Mouse (Mus musculus) hindbrain, embryonic 12.5 days (tissue): ENCODE data around the gene Ppp1r9b. TPM values are rescaled to one million over a fixed set of nuclear protein-coding genes. Genes with fewer than 3 reads are reported as not detected.

Source experiments
- ATAC-seq: fragments of 200-750 bp; cut with Nextera tagmentation; 2 replicates; pipeline ENCODE4 v1.8.0; 2017; ENCODE audit warnings: moderate TSS enrichment; ENCODE audit not compliant: low FRiP score
- H3K27ac ChIP-seq: fragments of 300-500 bp; sonication (generic); 2 replicates; pipeline ENCODE4 v1.5.1; 2016; ENCODE audit warnings: mild to moderate bottlenecking
- H3K27me3 ChIP-seq: fragments of 300-500 bp; sonication (generic); 2 replicates; pipeline ENCODE4 v1.6.1; 2016; ENCODE audit warnings: mild to moderate bottlenecking
- H3K36me3 ChIP-seq: fragments of 300-500 bp; sonication (generic); 2 replicates; pipeline ENCODE4 v1.6.1; 2016; ENCODE audit warnings: mild to moderate bottlenecking
- H3K4me1 ChIP-seq: fragments of 300-500 bp; sonication (generic); 2 replicates; pipeline ENCODE4 v1.6.1; 2016
- H3K4me2 ChIP-seq: fragments of 300-500 bp; sonication (generic); replicated peaks from 2 replicates; pipeline ENCODE4 v1.6.1; 2016; ENCODE audit warnings: mild to moderate bottlenecking
- H3K4me3 ChIP-seq: fragments of 300-500 bp; sonication (generic); 2 replicates; pipeline ENCODE4 v1.5.1; 2016; ENCODE audit warnings: mild to moderate bottlenecking
- H3K9ac ChIP-seq: fragments of 300-500 bp; sonication (generic); 2 replicates; pipeline ENCODE4 v1.6.1; 2016; ENCODE audit warnings: mild to moderate bottlenecking, moderate library complexity
- H3K9me3 ChIP-seq: fragments of 300-500 bp; sonication (generic); replicated peaks from 2 replicates; pipeline ENCODE4 v1.6.1; 2016; ENCODE audit warnings: mild to moderate bottlenecking
- WGBS: fragments of 180-500 bp; shearing (Covaris S2); methylation state at CpG from one replicate; pipeline ENCODE4 v1.1.7; 2016; 5-methylcytosine and 5-hydroxymethylcytosine counted together
- polyA plus RNA-seq: library from polyadenylated mRNA; unstranded; fragments of >200 nt; fragmentation: Nextera tagmentation; extraction: Ambion mirVana; gene quantifications from 2 replicates; pipeline ENCODE4 v1.2.1, GENCODE M21; 2016

Gene Ppp1r9b
- polyA plus RNA-seq, 1 experiment from 2014 or later: 16.8 TPM

DNA sequence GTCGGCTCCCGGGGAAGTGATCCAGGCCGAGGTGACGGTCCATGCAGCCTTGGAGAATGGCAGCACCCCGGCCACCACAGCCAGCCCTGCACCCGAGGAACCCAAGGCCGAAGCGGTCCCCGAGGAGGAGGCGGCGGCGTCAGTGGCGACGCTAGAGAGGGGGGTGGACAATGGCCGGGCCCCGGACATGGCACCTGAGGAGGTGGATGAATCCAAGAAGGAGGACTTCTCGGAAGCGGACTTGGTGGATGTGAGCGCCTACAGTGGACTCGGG is 1.6 kb downstream of the Ppp1r9b start:
- 0% methylated on average over 20 of the region's 20 CpGs for WGBS
- Histone ChIP-seq H3K9me3 (no peaks in the 10 kb centered on the region), H3K4me2 (peak overlapping the region; percentile 93), H3K27ac (0 out of 2 replicates have a peak overlapping the region, but pooled peaks have one; percentile 44), H3K36me3 (peaks cover 15% of the 10 kb centered on the region), H3K4me1 (peaks cover 69% of the 10 kb centered on the region), H3K9ac (peak overlapping the region; percentile 97), H3K4me3 (peak overlapping the region; percentile 93), H3K27me3 (no peaks in the 10 kb centered on the region)
- no peak for ATAC-seq

DNA sequence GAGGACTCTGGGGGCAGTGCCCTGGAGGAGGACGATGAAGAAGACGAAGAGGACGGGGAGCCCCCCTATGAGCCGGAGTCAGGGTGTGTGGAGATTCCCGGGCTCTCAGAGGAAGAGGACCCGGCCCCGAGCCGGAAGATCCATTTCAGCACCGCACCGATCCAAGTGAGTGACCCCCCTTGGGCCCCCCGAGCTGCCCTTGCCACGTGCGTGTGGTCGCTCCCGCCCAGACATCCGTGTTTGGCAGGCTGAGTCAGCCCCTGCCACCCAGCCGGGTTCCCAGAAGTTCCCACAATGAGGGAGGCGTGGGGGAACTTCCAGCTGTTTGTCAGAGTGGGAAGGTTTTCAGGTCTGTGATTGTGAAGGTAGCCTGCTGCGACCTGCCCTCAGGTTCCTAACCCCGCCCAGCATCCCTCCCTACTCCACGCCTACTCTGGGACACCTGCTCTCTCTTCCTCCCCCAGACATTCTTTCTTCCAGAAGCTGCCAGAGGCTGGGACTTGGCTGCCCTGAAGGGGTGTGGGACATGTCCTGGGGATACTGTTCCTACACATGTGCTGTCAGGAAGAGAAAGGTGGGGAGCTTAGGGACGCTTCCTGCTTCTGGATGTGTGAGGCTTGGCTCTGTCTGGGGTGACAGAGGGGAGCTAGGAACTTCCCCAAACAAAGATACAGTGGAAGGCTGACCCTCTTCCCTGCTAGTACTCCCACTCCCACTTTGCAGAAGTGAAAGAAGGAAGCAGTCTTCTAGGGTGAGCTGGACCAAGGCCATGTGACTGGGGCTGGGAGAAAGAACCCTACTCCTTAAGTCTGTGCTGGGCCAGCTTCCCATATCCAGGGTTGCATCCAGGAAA is 2.1 kb downstream of the Ppp1r9b start:
- peak overlapping the region; percentile 97 for H3K9ac ChIP-seq
- H3K4me3 ChIP-seq: peak overlapping the region; percentile 93
- peaks cover 72% of the 10 kb centered on the region for H3K4me1 ChIP-seq
- peak overlapping the region; percentile 93 for H3K4me2 ChIP-seq
- peak overlapping the region; percentile 44; the same call in 1 of the 2 replicates for H3K27ac ChIP-seq
- H3K36me3 ChIP-seq: peaks cover 20% of the 10 kb centered on the region
- no peaks in the 10 kb centered on the region for H3K27me3 ChIP-seq
- 2% methylated on average over 22 of the region's 22 CpGs for WGBS
- H3K9me3 ChIP-seq: no peaks in the 10 kb centered on the region
- no peak for ATAC-seq

DNA sequence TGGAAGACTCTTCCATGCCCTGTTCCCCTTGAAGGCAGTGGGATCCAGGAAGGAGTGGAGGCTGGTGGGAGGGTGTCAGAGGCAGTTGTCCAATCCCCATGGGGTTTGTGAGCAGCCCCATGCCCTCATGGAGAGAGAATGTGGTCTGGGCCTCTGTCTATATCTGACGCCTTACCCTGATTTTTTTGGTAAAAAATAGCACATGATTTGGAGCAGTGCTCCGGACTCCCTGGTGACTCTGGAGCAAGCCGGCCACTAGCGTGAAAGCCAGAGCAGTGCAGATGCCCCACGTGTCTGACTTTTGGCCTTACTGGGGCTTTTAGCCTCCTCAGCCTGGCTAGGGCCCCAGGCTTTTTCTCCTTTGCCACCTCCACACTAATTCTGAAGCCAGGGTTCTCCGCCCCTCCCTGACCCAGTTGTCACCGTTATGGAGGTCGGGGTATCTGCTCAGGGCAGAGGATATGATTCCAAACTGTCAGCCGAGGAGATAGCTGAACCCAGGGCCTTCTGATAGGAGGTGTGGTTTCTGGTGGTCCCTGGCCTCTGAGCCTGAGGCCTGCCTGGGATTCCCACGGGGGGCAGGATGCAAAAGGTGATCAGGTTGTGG is 3.5 kb downstream of the Ppp1r9b start:
- peaks cover 69% of the 10 kb centered on the region for H3K4me1 ChIP-seq
- peak overlapping the region; percentile 93 for H3K4me2 ChIP-seq
- H3K4me3 ChIP-seq: peak overlapping the region; percentile 93
- H3K27me3 ChIP-seq: no peaks in the 10 kb centered on the region
- H3K9ac ChIP-seq: peak overlapping the region; percentile 97
- no peaks in the 10 kb centered on the region for H3K9me3 ChIP-seq
- no peak for ATAC-seq
- H3K27ac ChIP-seq: no peak overlapping the region
- peaks cover 32% of the 10 kb centered on the region for H3K36me3 ChIP-seq
- 51% methylated on average over 10 of the region's 10 CpGs for WGBS

DNA sequence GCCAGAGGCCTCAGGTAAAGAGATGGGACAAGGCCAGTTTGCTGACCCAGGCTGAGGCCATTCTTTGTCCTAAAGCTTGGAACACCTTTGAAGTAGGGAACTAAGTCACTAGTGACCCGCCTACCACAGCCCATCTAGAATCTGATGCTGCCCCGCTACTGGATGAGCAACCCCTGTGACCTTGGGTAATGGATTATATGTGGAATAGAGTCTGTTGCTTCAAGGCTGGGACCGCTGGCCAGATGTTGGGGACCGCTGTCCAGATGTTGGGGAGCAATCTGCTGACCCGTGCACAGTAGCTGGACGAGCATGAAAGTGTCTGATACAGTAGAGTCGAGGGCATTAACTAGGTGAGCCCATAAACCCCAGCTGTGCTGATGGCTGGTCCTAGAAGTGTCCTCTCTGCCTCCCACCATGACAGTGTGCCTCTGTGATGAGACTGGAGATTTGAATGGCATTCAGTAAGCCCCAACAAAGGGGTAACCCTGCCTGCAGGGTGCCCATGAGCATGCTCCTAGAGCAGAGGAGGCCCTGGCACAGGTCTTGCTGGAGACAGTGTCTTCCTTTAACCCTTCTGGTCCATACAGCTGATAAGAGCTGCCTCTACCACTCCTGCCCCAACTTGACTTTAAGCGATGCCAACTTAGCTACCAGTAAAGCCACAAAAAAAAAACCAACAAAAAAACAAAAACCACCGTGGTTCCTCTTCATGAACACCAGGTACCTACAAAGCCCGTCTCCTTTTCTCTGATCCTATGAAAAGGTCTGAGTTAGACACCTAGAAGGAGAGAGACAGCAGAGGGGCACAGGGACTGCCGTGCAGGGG is 4.3 kb downstream of the Ppp1r9b start:
- Histone ChIP-seq H3K27me3 (no peaks in the 10 kb centered on the region), H3K9ac (peak overlapping the region; percentile 97), H3K36me3 (peaks cover 39% of the 10 kb centered on the region), H3K9me3 (no peaks in the 10 kb centered on the region), H3K4me2 (peak overlapping the region; percentile 93), H3K4me1 (peaks cover 66% of the 10 kb centered on the region), H3K4me3 (peak overlapping the region; percentile 93), H3K27ac (no peak overlapping the region)
- 87% methylated on average over 11 of the region's 11 CpGs for WGBS
- no peak for ATAC-seq

DNA sequence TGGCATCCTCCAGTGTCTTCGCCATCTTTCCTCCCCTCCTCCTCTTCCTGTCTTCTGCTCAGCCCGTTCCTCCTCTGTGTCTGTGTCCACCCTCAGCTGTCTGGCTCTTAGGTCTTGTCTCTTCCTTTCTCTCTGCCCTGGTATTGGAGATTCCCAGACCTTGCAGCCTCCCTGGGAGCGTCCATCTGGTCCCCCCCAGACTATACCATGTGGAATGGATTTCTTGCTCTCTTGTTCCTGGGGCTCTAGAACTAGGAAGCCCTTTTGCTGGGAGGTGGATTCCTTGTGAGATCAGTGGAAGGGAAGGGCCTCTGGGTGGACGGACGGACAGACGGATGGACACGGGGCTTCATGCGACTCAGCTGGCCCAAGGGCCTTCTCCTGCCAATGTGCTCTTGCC is 5.3 kb downstream of the Ppp1r9b start:
- peaks cover 70% of the 10 kb centered on the region for H3K4me1 ChIP-seq
- no peak for ATAC-seq
- H3K36me3 ChIP-seq: peaks cover 43% of the 10 kb centered on the region
- H3K4me2 ChIP-seq: peak overlapping the region; percentile 93
- no peak overlapping the region for H3K27ac ChIP-seq
- peak overlapping the region; percentile 97; the same call in 1 of the 2 replicates for H3K9ac ChIP-seq
- H3K27me3 ChIP-seq: no peaks in the 10 kb centered on the region
- H3K9me3 ChIP-seq: no peaks in the 10 kb centered on the region
- 81% methylated on average over 8 of the region's 8 CpGs for WGBS
- H3K4me3 ChIP-seq: peak overlapping the region; percentile 2; the same call in 1 of the 2 replicates

DNA sequence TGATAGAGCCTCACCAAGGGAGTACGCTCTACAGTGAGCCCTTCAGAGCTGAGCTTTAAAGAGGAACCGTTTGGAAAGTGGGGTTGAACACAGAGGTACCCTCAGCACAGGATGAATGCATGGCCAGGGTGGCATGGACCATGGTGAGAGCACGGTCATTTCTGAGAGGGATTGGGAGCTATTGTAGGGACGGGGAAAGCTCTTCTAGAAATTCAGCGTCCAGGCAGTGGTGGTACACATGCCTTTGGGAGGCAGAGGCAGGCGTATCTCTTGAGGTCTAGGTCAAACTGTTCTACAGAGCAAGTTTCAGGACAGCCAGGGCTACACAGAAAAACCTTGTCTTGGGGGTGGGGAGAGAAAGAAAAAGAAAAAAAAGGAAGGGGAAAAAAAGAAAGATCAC is 6.1 kb downstream of the Ppp1r9b start:
- Histone ChIP-seq H3K4me2 (no peak overlapping the region), H3K4me1 (peaks cover 76% of the 10 kb centered on the region), H3K9me3 (no peaks in the 10 kb centered on the region), H3K27ac (no peak overlapping the region), H3K4me3 (no peak overlapping the region), H3K27me3 (no peaks in the 10 kb centered on the region), H3K9ac (no peak overlapping the region), H3K36me3 (peaks cover 50% of the 10 kb centered on the region)
- ATAC-seq: no peak
- 90% methylated on average over 6 of the region's 6 CpGs for WGBS

DNA sequence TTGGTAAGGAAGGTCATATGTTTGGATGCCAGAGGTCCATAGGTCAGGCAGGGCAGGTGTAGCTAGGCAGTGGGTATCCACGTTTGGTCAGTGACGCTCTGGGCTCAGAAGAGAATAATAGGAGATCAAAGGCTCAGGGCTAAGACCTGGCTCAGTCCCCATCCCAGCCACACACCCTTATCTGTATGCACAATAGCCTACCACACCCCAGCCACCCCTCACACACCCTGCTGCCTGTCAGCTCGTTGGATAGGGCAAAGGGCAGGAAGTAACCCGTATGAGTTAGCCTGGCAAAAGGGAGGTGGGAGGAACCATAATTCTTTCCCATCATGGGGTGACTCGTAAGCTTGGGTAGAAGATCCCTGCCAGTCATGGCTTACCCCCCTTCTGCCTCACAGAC is 6.8 kb downstream of the Ppp1r9b start:
- no peak overlapping the region for H3K9ac ChIP-seq
- WGBS: 69% methylated on average over 5 of the region's 5 CpGs
- H3K9me3 ChIP-seq: no peaks in the 10 kb centered on the region
- no peak overlapping the region for H3K4me3 ChIP-seq
- no peak for ATAC-seq
- H3K27me3 ChIP-seq: no peaks in the 10 kb centered on the region
- no peak overlapping the region for H3K27ac ChIP-seq
- H3K4me1 ChIP-seq: peaks cover 70% of the 10 kb centered on the region
- H3K36me3 ChIP-seq: peaks cover 56% of the 10 kb centered on the region
- H3K4me2 ChIP-seq: no peak overlapping the region

DNA sequence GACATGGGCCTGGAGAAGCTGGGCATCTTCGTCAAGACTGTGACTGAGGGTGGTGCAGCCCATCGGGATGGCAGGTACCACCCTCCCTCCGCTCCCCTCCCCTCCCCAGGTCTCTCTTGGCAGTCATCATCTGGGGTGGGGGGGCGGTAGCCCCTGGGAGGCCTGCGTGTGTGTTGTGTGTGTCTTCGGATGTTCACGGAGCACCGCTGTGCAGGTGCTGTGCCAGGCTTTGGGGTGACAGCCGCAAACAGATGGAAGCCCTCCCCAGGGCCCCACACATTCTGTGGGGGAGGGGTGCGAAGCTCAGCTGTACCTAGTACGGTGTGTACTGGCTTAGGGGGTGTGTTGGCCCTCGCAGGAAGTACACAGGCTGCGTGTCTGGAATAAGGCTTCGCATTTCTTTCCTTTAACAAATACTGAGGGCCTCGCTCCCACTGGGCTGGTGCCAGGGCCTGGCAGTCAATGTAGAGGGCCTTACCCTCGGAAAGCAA is 7.3 kb downstream of the Ppp1r9b start:
- Histone ChIP-seq H3K36me3 (peaks cover 61% of the 10 kb centered on the region), H3K9ac (no peak overlapping the region), H3K27me3 (no peaks in the 10 kb centered on the region), H3K4me1 (peaks cover 66% of the 10 kb centered on the region), H3K9me3 (no peaks in the 10 kb centered on the region), H3K4me3 (no peak overlapping the region), H3K27ac (no peak overlapping the region), H3K4me2 (no peak overlapping the region)
- no peak for ATAC-seq
- 84% methylated on average over 16 of the region's 16 CpGs for WGBS

DNA sequence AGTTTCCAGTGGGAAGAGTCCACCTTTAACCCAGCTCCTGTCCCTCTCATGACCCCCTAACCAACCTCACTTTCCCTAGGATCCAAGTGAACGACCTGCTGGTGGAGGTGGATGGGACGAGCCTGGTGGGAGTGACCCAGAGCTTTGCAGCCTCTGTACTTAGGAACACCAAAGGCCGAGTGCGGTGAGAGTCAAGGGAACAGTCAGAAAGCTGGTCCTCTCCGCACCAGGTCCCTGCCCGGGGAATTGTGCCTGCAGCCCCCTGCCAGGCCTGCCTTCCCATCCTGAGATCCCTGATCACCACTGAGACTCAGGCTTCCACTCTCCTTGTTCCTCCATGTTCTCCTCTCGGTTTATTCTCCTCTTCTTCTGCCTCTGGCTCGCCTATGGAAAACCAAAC is 9.3 kb downstream of the Ppp1r9b start:
- peak overlapping the region; percentile 15; the same call in 1 of the 2 replicates for H3K9ac ChIP-seq
- no peak for ATAC-seq
- H3K4me1 ChIP-seq: peaks cover 50% of the 10 kb centered on the region
- 76% methylated on average over 8 of the region's 8 CpGs for WGBS
- H3K9me3 ChIP-seq: no peaks in the 10 kb centered on the region
- H3K4me3 ChIP-seq: no peak overlapping the region
- no peak overlapping the region for H3K4me2 ChIP-seq
- H3K27me3 ChIP-seq: no peaks in the 10 kb centered on the region
- peaks cover 78% of the 10 kb centered on the region for H3K36me3 ChIP-seq
- peak overlapping the region; percentile 80 for H3K27ac ChIP-seq

DNA sequence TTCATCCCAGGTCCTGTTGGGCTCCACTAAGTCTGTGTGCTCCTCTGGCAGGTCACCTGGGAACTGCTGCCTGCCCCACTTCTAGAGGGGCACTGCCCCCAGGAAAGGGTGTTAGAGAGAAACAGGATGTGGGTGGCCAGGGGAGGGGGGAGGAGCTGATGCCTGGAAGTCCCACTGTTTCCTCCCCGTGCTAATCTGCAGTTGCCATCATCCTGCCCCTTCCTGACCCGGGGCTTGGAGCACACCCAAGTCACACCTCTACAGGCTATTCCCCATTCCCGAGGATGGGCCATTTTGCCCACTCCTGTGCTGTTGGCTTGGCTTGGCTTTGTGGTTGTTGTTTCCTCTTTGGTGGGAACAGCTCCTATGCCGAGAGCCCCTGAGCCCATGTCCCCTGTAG is 9.7 kb downstream of the Ppp1r9b start:
- Histone ChIP-seq H3K27me3 (no peaks in the 10 kb centered on the region), H3K4me3 (no peak overlapping the region), H3K36me3 (peaks cover 82% of the 10 kb centered on the region), H3K27ac (peak overlapping the region; percentile 80), H3K9me3 (no peaks in the 10 kb centered on the region), H3K4me1 (peaks cover 48% of the 10 kb centered on the region), H3K9ac (peak overlapping the region; percentile 15; the same call in 1 of the 2 replicates), H3K4me2 (no peak overlapping the region)
- 35% methylated on average over 4 of the region's 4 CpGs for WGBS
- ATAC-seq: peak; percentile 19

DNA sequence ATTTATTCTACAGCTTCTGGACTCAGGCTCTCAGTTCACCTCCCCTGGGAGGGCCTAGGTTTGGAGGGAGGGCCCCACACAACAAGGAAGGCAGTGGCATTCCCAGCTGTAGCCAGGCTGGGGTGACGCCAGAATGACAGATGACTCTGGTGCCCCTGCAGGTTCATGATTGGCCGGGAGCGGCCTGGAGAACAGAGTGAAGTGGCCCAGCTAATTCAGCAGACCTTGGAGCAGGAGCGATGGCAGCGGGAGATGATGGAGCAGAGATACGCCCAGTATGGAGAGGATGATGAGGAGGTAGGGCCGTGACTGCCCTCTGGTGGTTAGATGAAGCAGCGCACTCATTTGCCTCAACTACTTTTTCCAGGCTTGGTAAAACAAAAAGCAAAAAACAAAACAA is 10.2 kb downstream of the Ppp1r9b start:
- Histone ChIP-seq H3K4me2 (peak overlapping the region; percentile 19; the same call in 1 of the 2 replicates), H3K9ac (peak overlapping the region; percentile 33; the same call in 1 of the 2 replicates), H3K27me3 (no peaks in the 10 kb centered on the region), H3K27ac (peak overlapping the region; percentile 80), H3K4me3 (no peak overlapping the region), H3K36me3 (peaks cover 85% of the 10 kb centered on the region), H3K4me1 (peaks cover 48% of the 10 kb centered on the region), H3K9me3 (no peaks in the 10 kb centered on the region)
- WGBS: 3% methylated on average over 8 of the region's 8 CpGs
- peak; percentile 69 for ATAC-seq
